Mouse (Mus musculus) cortical plate, adult 2 months (tissue): ENCODE data around the gene Rab31.

Experiments used
- CTCF ChIP-seq: fragments of 200-500 bp; IDR thresholded peaks from 2 replicates; pipeline ENCODE4 v1.5.1; 2011; ENCODE audit warnings: mild to moderate bottlenecking, control low read depth, low read length; ENCODE audit not compliant: insufficient read depth; ENCODE audit errors: extremely low read depth
- POLR2A ChIP-seq: fragments of 200-500 bp; IDR thresholded peaks from 2 replicates; pipeline ENCODE4 v1.6.1; 2011; ENCODE audit warnings: mild to moderate bottlenecking, low read length, control low read depth; ENCODE audit not compliant: insufficient read depth; ENCODE audit errors: extremely low read depth

GRCm38 (mm10) chr17:65655608-65656007 lies 116.9 kb downstream of the Rab31 start:
- TF ChIP-seq CTCF (no peak), POLR2A (no peak)
